Mouse (Mus musculus) heart, adult 9 months (tissue): ENCODE measurements around the gene Bckdhb.
"Not testable (repeated sequence)": the region's sequence is repeated elsewhere in the genome, so short reads cannot be mapped to it uniquely, and the experiment has no call there.

Experiments used
- DNase-seq, 2 experiments: peaks; one replicate each; pipeline ENCODE4 v3.0.0; 2022; ENCODE audit warnings: low spot score in 2 of 2

Gene Bckdhb

DNA sequence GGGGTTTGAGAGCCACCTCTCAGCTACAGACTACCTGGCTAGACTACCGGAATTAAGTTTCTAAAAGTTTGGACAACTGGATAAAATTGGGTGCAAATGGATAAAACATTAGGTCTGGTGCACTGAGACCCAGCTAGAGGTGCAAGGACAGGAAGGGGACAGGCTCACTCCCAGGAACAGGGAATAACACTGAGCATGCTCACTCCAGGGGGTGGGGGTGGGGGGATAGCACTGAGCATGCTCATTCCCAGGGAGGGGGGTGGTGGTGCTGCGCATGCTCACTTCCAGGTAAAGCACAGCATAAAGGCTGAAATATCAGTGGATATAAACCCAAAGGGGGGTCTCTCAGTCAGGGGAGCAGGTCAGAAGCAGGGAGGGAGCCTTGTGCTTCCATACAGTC, 120.7 kb downstream of the Bckdhb start:
- DNase-seq, result no peak

DNA sequence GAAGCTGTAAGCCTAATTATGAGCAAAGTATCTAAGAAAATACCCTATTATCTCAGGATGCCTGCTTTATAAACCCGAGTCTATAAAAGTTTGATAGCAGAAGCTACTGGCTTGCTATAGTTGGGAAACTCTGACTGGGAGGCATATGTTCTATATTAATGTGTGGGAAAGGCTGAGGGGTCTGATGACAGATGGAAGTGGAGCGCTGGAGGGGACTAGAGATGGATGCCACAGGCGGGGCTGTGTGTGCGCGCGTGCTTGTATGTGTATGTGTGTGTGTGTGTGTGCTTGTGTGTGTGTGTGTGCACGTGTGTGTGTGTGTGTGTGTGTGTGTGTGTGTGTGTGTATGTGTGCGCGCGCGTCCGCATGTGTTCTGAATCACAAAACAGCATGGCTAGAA, 121.4 kb downstream of the Bckdhb start:
- no peak for DNase-seq

DNA sequence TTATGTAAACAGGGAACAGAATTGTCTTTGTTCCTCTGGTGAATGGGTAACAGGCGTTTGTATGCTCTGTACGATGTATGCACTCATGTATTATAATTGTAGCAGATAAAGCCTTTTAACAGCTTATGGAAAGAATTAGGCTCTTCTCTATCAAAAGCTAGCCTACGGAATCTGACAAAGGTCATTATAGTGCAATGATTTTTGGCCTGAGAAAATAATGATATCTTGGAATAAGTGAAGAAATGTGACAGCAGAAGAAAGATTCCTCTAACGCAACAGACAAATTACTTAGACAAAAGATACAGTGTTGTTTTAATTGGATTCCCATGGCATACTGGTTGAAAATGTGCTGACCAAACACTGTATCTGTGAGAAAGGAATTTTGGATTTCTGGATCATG, 122.0 kb downstream of the Bckdhb start:
- no peak for DNase-seq

DNA sequence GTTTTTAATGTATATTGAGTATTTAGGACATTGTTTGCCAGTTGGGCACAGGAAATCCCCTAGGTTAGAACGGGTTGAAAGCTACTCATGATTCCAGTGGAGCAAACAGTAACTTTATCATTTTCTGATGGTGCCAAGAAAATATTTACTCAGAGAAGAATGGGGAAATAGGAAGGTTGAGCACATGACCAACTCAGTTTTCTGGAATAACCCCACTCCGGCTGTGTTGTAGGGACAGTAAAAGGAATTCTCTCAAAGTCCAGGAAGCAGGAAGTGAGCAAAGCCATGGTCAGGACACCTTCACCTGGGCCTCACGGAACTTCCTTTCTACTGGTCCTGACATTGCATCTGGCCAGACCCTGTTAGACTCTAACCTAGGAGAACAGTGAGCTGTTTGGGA, 122.5 kb downstream of the Bckdhb start:
- DNase-seq, result no peak

DNA sequence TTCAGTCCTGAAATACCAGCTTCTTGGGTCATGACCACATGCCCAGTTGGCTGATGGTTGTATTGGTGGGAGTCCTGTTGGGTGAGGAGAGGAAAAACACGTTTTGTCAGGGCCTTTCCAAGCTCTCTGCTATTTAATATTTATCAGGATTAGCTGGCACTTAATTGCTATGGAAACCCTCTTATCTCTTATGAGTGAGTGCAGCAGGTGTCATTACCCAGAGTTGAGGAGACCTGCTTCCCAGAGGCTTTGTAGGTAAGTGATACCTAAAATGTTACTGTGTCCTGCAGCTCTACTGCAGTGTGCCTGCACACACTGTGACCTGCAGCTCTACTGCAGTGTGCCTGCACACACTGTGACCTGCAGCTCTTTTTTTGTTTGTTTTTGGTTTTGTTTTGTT, 124.2 kb downstream of the Bckdhb start:
- DNase-seq, result no peak

DNA sequence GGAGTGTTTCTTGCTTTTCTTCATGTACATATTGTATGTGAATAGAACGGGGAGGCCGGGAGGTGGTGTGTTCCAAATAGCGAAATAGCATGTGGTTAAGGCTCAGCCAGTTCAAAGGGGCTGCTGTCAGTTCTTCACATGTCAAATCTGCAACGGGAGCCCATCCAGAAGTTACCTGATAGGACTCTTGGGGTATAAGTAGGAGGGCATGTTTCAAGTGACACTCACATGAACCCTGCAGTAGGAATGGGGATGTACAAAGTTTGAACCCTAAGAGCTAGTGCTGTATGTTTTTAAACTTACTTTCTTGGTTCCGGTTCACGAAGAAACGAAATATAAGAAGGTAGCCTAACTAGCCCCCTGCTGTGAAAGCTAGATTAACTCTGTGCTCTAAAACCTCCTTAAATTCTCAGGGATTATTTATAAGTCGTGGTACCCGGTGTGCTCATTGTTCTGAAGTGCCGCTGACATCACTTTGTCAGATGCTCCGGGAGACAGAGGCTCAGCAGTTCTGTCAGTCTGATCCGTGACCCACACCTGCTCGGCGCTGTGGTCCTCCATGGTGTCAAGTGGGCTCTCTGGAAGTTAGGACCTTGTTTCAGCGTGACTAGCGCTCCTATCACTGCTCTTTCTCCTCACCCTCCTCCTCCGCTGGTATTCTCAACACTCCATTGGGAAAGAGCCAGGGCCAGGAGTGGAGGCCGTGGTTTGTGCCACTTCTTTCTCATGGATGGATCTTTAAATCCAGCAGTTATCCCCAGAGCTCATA, 126.1 kb downstream of the Bckdhb start:
- no peak for DNase-seq

DNA sequence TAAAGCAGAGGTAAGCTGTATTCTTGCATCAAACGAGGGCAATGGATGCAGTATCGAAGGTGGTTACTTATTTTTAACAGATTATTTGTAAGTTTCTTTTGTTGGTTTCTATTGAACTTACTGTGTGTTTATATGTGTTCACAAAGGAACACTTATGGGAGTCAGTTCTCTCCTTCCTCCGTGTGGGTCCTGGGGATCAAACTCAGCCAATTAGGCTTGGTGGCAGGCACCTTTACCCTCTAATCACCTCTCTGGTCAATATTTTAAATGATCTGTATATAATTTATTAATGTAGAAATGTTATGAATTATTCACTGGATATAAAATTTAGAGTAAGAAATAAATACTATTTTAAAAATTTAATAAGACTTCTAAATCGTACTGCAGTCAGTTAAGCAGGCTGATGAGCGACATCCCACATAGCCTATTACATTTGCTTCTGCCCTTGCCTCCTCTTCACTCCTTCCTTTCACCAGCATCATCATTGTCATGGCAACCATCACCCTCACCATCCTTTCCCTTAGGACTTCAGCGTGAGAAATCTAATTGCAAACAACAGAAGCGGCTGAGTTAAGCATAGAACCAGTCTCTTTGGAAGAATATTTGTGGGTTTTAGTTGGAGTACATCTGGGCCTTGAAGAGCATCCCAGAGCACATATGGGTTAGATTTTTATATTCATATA, 130.3 kb downstream of the Bckdhb start:
- DNase-seq, result no peak

DNA sequence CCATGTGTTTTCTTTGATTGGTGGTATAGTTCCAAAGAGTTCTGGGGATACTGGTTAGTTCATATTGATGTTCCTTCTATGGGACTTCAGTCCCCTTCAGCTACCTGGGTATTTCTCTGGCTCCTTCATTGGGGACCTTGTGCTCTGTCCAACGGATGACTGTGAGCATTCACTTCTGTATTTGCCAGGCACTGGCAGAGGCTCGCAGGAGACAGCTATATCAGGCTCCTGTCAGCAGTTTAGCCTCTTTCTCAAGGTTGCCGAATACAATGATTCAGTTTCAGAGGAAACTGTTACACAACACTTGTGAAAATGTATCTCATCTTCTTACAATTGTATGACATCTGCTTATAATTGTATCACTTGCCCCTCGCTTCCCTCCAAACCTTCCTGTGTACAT, 135.8 kb downstream of the Bckdhb start:
- DNase-seq, result not testable (repeated sequence)

DNA sequence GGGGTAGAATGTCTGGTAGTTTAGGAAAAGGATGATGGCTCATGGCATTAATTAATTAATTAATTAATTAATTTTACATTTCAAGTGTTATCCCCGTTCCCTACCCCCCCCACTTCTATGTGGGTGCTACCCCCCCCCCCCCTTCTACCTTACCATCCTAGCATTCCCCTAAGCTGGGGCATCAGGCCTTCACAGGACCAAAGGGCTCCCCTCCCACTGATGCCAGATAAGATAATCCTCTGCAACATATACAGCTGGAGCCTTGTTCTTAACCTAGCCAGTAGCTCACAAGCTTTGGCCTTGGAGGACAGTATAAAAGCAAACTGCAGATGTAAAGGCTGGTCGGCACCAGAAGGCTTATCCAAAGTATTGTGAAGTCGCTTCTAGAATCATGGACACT, 138.7 kb downstream of the Bckdhb start:
- DNase-seq, result no peak

DNA sequence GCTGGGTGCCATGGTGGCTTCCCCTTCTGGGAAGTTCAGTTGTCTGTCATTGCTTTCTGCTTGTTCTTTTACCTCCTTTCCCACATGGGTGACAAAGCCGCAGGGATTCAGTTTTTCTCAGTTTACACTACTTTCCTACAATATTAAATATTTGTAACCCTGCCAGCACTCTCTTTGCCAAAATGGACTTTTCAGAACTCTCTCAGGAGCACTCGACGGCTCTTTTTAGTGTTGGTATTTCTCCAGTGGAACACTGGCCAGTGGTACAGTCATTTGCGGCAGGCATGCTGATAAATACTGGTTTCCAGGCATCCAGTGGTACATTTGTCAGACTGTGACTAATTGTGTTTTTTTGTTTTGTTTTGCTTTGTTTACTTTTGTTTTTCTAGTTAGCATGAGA, 139.2 kb downstream of the Bckdhb start:
- DNase-seq, result peak; percentile 12 to 37

DNA sequence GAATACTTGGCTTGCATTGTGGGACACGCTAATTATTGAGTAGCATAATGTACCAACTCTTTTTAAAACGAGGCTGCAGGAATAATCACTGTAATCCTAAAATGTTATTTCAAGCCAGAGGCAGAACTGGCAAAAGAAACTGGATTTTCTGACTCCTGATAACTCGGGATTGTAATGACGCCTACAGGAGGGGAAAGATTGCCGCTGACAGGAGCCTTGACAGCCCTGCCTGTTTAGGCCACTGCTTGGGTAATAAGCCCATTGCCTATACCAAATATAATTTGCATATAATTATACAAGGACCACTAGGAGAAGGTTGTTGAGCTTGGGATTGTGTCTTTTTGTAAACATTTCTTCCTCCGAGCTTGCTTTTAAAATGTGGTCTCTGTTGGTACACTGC, 145.3 kb downstream of the Bckdhb start:
- DNase-seq, result no peak

DNA sequence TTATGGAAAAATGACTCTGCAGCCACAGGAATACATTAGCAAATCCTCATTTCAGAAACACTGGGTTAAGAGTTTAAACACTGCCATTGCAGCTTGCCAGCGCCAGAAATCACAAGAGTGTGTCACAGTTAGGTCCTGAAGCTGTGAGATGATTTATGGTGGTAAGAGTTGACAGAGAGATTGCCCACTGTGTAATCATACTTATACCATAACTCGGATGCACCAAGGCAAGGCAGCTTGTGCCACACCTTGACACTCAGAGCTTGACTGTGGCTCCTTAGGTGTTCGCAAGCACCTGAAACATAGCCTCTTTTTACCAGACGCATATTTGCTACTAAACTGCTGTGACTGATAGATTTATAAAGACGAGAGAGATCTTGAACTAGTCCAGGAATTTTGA, 145.8 kb downstream of the Bckdhb start:
- no peak for DNase-seq

DNA sequence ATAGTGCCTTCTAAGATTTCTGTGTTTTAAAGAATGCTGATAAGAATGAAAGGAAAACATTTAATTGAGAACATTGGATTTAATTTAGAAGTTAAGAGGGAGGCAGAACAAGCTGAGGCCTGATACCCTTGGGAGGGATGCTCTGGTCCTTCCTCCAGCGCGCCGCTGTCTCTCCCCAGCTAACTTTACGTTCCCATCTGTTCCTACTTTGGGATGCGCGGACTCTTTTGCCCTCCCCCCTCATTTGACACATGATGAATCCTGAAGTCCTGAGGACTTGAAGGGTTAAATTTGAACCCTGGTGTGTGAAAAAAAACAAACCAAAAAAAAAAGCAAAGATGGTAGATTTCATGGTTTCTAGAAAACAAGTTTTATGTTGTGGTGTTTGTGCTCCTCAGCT, 147.6 kb downstream of the Bckdhb start:
- DNase-seq, result no peak

DNA sequence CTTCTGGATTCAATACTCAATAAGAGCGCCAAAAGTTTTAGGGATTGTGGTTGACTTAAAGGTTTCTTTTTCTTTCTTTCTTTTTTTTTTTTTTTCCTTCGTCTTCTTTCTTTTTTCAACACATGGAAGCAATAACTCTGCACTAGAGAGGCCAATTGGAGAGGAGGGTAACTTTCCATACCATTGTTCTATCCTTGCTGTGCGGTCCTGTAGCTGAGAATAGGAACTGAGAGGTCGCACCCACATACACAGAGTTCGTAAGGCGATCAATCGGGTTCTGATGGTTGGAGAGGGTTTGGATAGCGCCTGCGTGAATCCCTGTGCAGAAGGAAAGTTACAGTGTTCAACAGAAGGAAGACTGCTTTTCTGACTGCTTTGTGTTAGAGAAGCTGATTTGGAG, 148.3 kb downstream of the Bckdhb start:
- no peak for DNase-seq

DNA sequence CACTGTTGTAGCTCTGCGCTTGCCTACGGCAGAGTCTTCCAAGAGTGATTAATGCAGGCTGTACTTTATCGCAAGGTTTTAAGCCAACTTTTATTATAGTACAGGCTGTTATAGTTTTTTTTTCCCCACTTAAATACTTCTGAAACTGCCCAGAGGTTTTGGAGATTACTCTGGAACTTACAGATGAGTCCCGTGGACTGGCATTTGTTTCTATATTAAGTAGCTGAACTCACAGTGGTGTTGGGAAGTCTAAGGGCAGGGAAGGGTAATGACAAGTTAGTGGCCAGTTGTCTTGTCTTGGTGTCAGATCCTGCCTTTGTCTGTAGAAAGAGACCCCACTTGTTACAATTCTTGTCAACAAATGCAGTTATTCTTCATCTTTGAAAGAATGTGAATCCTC, 158.6 kb downstream of the Bckdhb start:
- peak in 1 of 2 experiments; percentile 30 for DNase-seq

DNA sequence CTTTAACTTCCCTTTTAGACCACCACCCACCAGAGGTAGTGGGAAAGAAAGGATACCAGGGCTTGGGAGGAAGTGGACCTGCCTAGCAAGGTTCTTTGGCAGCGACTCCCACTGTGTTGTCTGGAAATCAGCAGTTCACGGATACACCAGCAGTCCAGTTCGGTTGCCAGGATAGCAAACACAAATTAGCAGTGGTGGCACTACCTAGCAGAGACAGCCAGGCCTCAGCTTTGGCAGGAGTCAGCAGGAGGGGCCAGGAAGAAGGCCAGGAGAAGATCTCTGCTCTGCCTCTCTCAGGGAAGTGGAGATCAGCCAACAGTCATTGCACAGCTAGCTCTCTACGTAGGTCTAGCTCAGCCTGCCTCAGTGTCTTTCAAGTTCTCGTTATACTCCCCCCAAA, 159.7 kb downstream of the Bckdhb start:
- peak; percentile 31 to 37 for DNase-seq

DNA sequence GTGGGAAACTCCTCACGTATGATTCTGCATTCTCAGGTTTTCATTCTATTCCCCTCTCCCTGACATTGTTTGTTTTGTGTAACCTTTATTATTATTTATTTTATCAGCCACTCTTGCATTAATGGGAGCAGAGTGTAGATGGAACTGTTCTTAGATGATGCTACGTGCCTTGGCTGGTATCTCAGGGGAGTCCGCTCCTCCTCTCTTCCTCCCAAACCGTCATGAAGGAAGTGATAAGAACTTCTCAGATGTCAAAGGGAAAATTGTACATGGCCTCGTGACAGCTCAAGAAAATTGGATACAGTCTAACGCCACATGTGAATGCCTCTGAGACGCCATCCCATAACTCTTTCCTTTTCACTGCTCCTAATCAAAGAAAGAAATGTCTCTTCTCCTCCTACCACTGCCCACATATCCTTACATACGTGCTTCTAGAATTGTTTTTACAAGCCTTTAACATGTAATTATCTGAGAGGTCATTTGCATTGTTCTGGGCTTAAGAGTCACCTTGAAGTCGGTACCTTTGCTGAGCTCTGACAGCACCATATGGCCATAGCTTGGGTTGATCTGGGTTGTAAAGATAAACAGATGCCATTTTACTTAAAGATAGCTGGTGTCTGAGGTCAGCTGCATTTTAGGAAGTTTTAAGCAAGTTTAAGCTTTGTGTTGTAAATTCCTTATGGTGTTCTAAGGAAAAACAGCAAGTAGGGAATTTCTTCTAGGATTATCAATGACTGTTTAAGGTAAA, 165.5 kb downstream of the Bckdhb start:
- DNase-seq, result no peak

DNA sequence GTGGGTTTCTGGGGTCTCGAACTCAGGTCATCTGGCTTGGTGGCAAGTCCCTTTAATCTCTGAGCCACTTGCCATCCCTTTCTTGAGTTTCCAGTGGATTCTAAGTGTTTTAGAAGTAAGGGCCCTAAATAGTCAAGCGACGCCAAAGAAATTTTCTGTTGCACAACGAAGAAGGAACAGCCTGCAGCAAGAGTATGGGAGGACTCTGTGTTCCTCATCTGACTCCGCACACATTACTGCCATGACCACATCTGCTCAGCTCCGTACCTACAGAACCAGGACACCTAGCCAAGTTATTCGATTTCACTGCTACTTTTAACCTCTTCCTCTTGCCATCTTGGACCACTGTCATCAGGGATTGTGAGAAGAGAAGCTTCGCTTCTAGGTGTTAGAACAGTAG, 168.0 kb downstream of the Bckdhb start:
- no peak for DNase-seq

DNA sequence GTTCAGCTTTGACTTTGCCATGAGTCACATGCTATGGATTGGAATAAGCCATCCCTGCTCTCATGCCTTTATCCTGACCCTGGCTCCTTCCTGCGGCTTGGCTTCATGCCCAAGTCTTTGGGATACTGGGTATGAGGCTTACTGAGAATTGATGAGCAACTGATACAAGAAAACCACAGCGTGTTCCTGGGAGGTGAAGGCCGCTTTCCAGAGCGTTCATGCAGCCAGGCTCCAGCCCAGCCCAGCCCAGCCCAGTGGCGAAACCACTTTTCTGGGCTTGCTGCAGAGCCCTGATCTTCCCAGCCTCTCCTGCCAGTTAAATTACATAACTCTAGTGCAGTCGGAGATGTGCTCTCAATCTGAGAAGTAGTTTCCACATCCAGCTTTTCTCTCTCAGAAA, 169.2 kb downstream of the Bckdhb start:
- DNase-seq, result peak; percentile 46 to 54

DNA sequence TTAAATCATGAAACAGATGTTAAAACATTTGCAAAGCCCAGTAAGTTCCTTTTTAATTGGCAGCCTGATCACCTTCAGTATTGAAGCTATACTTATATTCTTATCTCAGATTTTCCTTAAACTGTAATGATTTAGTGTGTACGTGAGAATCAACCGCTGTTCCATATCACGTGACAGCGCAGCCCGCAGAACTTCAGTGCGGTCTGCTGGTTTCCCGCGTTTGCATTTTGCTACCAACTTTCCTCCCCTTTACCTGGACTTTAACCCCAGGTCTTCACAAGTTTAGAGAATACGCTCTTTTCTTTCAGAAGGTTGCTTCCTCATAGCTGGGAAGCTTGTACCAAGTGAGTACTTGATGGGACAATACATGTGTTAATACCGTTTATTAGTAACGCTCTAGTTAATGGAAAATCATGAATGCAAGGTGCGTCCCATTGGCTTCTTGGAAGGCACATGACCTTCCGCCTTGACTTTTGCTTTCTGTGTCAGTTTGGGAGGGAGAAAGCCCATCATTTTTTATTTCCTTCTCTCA, 171.6 kb downstream of the Bckdhb start:
- no peak for DNase-seq

DNA sequence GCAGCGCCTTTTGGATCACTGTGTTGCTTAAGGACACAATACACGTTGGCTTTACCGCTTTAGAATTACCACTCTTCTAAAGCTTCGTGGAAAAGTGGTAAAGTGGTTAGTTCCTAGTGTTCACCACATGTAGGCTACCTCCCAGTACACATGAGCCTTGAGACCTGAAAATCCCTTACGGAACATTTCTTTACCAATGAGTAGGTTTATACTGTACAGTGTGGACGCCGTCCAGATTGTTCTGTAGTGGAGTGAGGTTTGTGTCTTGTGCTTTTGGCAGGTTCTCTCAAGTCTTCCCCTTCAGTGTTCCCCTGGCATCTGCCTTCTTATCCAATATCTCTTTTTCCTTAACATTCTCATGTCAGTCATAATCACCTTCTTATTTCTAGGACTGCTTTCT, 178.4 kb downstream of the Bckdhb start:
- no peak for DNase-seq

DNA sequence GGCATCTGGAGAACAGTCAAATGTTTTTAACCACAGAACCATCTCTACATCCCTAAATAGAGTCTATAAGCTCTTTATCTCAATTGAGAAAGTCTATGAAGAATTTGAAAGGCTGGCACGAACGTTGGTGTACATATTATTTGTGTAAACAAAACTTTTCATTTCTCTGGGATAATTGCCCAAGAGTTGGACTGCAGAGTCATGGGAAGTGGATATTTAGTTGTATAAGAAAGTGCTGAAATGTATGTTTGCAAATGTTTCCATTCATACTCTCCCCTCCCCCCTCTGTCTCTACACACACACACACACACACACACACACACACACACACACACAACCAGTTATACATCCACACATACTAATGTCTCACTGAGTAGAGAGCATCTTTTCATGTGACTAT, 181.5 kb downstream of the Bckdhb start:
- DNase-seq, result no peak
